Mouse (Mus musculus) intestine, embryonic 14.5 days (tissue): Measurements from ENCODE around the gene Wscd2. TPM values are rescaled to one million over a fixed set of nuclear protein-coding genes. Genes with fewer than 3 reads are reported as not detected.

ENCODE experiments used
- ATAC-seq: fragments of 200-750 bp; cut with Nextera tagmentation; replicated peaks from 2 replicates; pipeline ENCODE4 v1.8.0; 2017; ENCODE audit warnings: low read depth, moderate number of reproducible peaks, moderate TSS enrichment, moderate library complexity; ENCODE audit not compliant: low FRiP score, low TSS enrichment
- DNase-seq: peaks from one replicate; pipeline ENCODE4 v3.0.0-alpha.2; 2018; ENCODE audit warnings: low spot score
- H3K27ac ChIP-seq: fragments of 300-500 bp; sonication (generic); 2 replicates; pipeline ENCODE4 v1.5.1; 2014; ENCODE audit warnings: low read depth, mild to moderate bottlenecking, control low read depth
- H3K27me3 ChIP-seq: fragments of 300-500 bp; sonication (generic); replicated peaks from 2 replicates; pipeline ENCODE4 v1.6.1; 2014; ENCODE audit warnings: low read length, control low read depth; ENCODE audit not compliant: control insufficient read depth, insufficient read depth
- H3K36me3 ChIP-seq: fragments of 300-500 bp; sonication (generic); 2 replicates; pipeline ENCODE4 v1.6.1; 2014; ENCODE audit warnings: low read length, control low read depth; ENCODE audit not compliant: control insufficient read depth, insufficient read depth
- H3K4me1 ChIP-seq: fragments of 300-500 bp; sonication (generic); replicated peaks from 2 replicates; pipeline ENCODE4 v1.6.1; 2014; ENCODE audit warnings: low read length, control low read depth, mixed read lengths; ENCODE audit not compliant: control insufficient read depth, insufficient read depth
- H3K4me2 ChIP-seq: fragments of 300-500 bp; sonication (generic); 2 replicates; pipeline ENCODE4 v1.6.1; 2014; ENCODE audit warnings: low read length
- H3K4me3 ChIP-seq: fragments of 300-500 bp; sonication (generic); 2 replicates; pipeline ENCODE4 v1.5.1; 2014; ENCODE audit warnings: low read depth, low read length, control low read depth, mixed read lengths
- H3K9ac ChIP-seq: fragments of 300-500 bp; sonication (generic); 2 replicates; pipeline ENCODE4 v1.6.1; 2014; ENCODE audit warnings: mild to moderate bottlenecking, low read length
- H3K9me3 ChIP-seq: fragments of 300-500 bp; sonication (generic); 2 replicates; pipeline ENCODE4 v1.6.1; 2016; ENCODE audit warnings: low read length, control low read depth; ENCODE audit not compliant: control insufficient read depth
- WGBS: fragments of 180-500 bp; shearing (Covaris S2); extraction: QIAGEN DNeasy Blood & Tissue Kit; methylation state at CpG from one replicate; pipeline ENCODE4 v1.1.7; 2014; 5-methylcytosine and 5-hydroxymethylcytosine counted together
- polyA plus RNA-seq: library from polyadenylated mRNA; unstranded; fragments of >200 nt; fragmentation: Nextera tagmentation; extraction: Ambion mirVana; gene quantifications from 2 replicates; pipeline ENCODE4 v1.2.1, GENCODE M21; 2014

Gene Wscd2
- polyA plus RNA-seq, 1 experiment from 2014 or later: 6.6 TPM

DNA sequence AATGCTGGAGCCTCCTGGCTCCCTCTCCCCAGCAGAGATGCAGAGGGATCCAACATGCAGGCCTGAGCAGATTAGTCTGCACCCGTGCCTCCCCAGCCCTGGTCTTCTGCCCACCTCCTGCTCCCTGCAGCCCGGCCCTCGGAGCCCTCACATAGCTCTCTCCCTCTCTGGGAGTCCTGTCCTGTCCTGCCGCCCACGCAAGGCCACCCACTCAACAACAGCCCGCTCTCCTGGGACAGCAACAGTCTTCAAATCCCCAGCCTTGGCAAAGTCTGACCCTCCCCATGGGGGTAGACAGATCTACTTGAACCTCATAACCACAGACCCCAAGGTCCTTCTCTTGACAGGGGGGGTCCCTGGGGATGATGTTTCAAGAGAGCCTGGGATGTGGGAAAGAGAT, 120.4 kb downstream of the Wscd2 start:
- Histone ChIP-seq H3K4me3 (no peak overlapping the region), H3K4me1 (no peaks in the 10 kb centered on the region; the same call in 1 of the 2 replicates), H3K27ac (no peak overlapping the region), H3K36me3 (no peaks in the 10 kb centered on the region), H3K27me3 (no peaks in the 10 kb centered on the region), H3K9ac (no peak overlapping the region), H3K4me2 (no peak overlapping the region), H3K9me3 (no peaks in the 10 kb centered on the region)
- no peak for DNase-seq
- 64% methylated on average over 6 of the region's 6 CpGs for WGBS
- ATAC-seq: no peak

DNA sequence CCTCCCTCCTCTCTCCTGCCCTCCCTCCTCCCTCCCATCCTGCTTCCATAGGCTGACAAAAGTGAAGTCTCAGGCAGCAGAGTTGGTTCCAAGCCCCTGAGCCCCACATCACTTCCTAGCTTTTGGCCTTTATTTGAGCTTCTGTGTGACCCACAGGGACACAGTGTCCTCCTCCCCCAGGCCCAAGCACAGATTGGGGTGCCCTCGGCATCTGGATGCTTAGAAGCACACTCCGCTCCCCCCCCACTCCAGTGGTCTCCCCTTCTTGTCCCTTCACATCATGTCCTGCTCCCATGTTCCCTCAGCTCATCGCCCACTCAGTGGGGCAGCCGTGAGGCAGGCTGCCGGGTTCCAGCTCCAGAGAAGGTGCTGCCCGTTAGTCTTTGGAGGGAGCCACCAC, 121.0 kb downstream of the Wscd2 start:
- no peak for ATAC-seq
- 72% methylated on average over 6 of the region's 6 CpGs for WGBS
- H3K27me3 ChIP-seq: no peaks in the 10 kb centered on the region
- H3K36me3 ChIP-seq: no peaks in the 10 kb centered on the region
- no peak for DNase-seq
- H3K4me2 ChIP-seq: no peak overlapping the region
- H3K9me3 ChIP-seq: no peaks in the 10 kb centered on the region
- H3K4me3 ChIP-seq: no peak overlapping the region
- no peak overlapping the region for H3K9ac ChIP-seq
- H3K4me1 ChIP-seq: no peaks in the 10 kb centered on the region; the same call in 1 of the 2 replicates
- H3K27ac ChIP-seq: no peak overlapping the region

- no peak overlapping the region for H3K4me2 ChIP-seq
- DNase-seq (no peak), ATAC-seq (no peak)
- no peaks in the 10 kb centered on the region for H3K9me3 ChIP-seq
- H3K9ac ChIP-seq: no peak overlapping the region
- H3K27ac ChIP-seq: no peak overlapping the region
- H3K4me3 ChIP-seq: no peak overlapping the region
- WGBS: 76% methylated on average over 12 of the region's 12 CpGs
- H3K36me3 ChIP-seq: no peaks in the 10 kb centered on the region
- no peaks in the 10 kb centered on the region for H3K27me3 ChIP-seq
- H3K4me1 ChIP-seq: no peaks in the 10 kb centered on the region; the same call in 1 of the 2 replicates
Measured at GRCm38 (mm10) chr5:113611771-113612233, 121.7 kb downstream of the Wscd2 start.

- no peak overlapping the region for H3K27ac ChIP-seq
- H3K4me1 ChIP-seq: no peaks in the 10 kb centered on the region
- no peaks in the 10 kb centered on the region for H3K27me3 ChIP-seq
- H3K9me3 ChIP-seq: no peaks in the 10 kb centered on the region
- H3K4me2 ChIP-seq: no peak overlapping the region
- no peaks in the 10 kb centered on the region for H3K36me3 ChIP-seq
- 92% methylated on average over 4 of the region's 4 CpGs for WGBS
- H3K9ac ChIP-seq: no peak overlapping the region
- ATAC-seq: no peak
- DNase-seq: no peak
- H3K4me3 ChIP-seq: no peak overlapping the region
Measured at GRCm38 (mm10) chr5:113618716-113619115, 128.6 kb downstream of the Wscd2 start.

- DNase-seq (no peak), ATAC-seq (no peak)
- no peaks in the 10 kb centered on the region for H3K36me3 ChIP-seq
- H3K4me3 ChIP-seq: no peak overlapping the region
- no peaks in the 10 kb centered on the region for H3K9me3 ChIP-seq
- H3K27ac ChIP-seq: no peak overlapping the region
- no peaks in the 10 kb centered on the region for H3K27me3 ChIP-seq
- 71% methylated on average over 1 of the region's 1 CpGs for WGBS
- H3K9ac ChIP-seq: no peak overlapping the region
- H3K4me1 ChIP-seq: no peaks in the 10 kb centered on the region
- no peak overlapping the region for H3K4me2 ChIP-seq
Measured at GRCm38 (mm10) chr5:113619151-113619550, 129.0 kb downstream of the Wscd2 start.

DNA sequence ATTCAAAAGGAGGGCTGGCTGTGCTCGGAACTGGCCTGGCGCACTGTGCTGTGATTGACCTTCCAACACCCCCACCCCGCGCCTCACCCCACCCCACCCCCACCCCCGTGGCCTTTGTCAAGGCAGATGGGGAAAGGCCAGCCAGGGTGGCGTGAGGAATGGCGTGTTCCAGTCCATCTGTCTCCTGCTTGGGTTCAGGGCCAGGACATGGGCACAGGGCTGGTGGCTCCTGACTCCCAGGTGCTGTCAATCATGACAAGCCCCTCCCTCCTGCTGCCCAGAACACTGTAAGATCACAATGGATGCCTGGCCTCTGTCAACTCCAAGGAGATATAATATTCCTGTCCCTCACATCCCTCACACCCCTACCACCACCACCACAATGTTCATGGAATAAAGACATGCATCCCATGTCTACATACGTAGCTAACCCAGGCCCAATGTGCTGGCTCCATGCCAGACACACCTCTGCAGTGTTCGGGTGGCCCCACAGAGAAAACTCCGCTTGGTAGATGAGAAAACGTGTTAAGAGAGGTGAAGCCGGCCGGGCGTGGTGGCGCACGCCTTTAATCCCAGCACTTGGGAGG, 130.1 kb downstream of the Wscd2 start:
- no peak overlapping the region for H3K4me2 ChIP-seq
- ATAC-seq: no peak
- no peaks in the 10 kb centered on the region for H3K36me3 ChIP-seq
- H3K27ac ChIP-seq: no peak overlapping the region
- no peak for DNase-seq
- no peaks in the 10 kb centered on the region for H3K27me3 ChIP-seq
- H3K9me3 ChIP-seq: no peaks in the 10 kb centered on the region
- no peaks in the 10 kb centered on the region for H3K4me1 ChIP-seq
- no peak overlapping the region for H3K9ac ChIP-seq
- WGBS: 71% methylated on average over 16 of the region's 16 CpGs
- no peak overlapping the region for H3K4me3 ChIP-seq

GRCm38 (mm10) chr5:113620999-113621398, 130.9 kb downstream of the Wscd2 start:
- H3K9me3 ChIP-seq: no peaks in the 10 kb centered on the region
- no peak overlapping the region for H3K4me2 ChIP-seq
- DNase-seq (no peak), ATAC-seq (no peak)
- H3K27ac ChIP-seq: no peak overlapping the region
- no peaks in the 10 kb centered on the region for H3K36me3 ChIP-seq
- WGBS: 69% methylated on average over 7 of the region's 7 CpGs
- no peaks in the 10 kb centered on the region for H3K27me3 ChIP-seq
- H3K4me1 ChIP-seq: no peaks in the 10 kb centered on the region
- H3K4me3 ChIP-seq: no peak overlapping the region
- H3K9ac ChIP-seq: no peak overlapping the region

DNA sequence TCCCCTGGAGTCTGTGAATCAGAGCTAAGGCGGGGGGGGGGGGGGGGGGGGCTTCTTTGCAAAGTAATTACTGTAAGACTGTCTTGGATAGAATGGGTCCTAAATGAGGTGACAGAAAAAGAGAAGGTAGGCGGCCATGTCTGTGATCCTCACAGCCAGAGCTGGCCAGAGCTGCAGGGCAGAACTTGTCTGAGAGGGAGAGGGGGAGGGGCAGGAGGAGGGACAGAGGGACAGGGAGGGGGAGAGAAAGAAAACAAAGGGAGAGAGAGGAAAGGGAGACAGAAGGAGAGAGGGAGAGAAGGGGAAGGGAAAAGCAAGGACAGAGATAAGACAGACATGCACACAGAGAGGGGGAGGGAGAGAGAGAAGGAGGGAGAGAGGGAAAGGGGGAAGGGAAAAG, 132.9 kb downstream of the Wscd2 start:
- Histone ChIP-seq H3K4me2 (no peak overlapping the region), H3K4me1 (peaks cover 9% of the 10 kb centered on the region; the same call in 1 of the 2 replicates), H3K9me3 (no peaks in the 10 kb centered on the region), H3K27me3 (no peaks in the 10 kb centered on the region), H3K27ac (no peak overlapping the region), H3K4me3 (no peak overlapping the region), H3K36me3 (no peaks in the 10 kb centered on the region), H3K9ac (no peak overlapping the region)
- WGBS: 25% methylated on average over 2 of the region's 2 CpGs
- DNase-seq: no peak
- no peak for ATAC-seq

DNA sequence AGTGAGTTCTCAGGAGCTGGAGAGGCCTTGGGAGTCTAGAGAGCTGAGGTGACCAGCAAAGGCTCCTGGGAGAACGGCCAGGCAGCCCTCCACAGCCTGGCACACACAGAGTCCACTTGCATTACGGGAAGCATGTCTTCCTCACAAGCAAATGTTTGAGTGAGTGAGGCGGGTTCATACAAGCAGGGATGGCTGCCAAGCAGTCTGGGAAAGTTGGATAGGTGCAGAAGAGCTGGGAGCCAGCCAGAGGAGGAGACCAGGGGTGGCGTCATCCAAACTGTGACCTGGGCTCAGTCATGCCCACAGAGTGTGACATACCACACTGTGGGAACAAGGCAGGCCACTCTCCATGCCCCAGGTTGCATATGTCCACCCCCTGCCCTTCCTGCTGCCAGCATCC, 134.9 kb downstream of the Wscd2 start:
- no peaks in the 10 kb centered on the region for H3K36me3 ChIP-seq
- 79% methylated on average over 4 of the region's 4 CpGs for WGBS
- H3K27me3 ChIP-seq: no peaks in the 10 kb centered on the region

More for the DNA sequence above, 134.9 kb downstream of the Wscd2 start:
- DNase-seq: no peak
- H3K4me2 ChIP-seq: no peak overlapping the region
- no peak overlapping the region for H3K4me3 ChIP-seq
- no peak overlapping the region for H3K27ac ChIP-seq
- no peak overlapping the region for H3K9ac ChIP-seq
- H3K9me3 ChIP-seq: no peaks in the 10 kb centered on the region
- no peak for ATAC-seq
- H3K4me1 ChIP-seq: peaks cover 13% of the 10 kb centered on the region; the same call in 1 of the 2 replicates
